Mouse (Mus musculus) embryonic facial prominence, embryonic 11.5 days (tissue): Measurements from ENCODE around the gene Fbxo42. TPM values are rescaled to one million over a fixed set of nuclear protein-coding genes. Genes with fewer than 3 reads are reported as not detected.

Experiments used
- ATAC-seq: fragments of 200-750 bp; cut with Nextera tagmentation; replicated peaks from 2 replicates; pipeline ENCODE4 v1.8.0; 2017; ENCODE audit warnings: low read depth; ENCODE audit not compliant: insufficient number of reproducible peaks, low FRiP score, low TSS enrichment
- DNase-seq: peaks from one replicate; pipeline ENCODE4 v3.0.0-alpha.2; 2015; ENCODE audit warnings: low spot score
- H3K27ac ChIP-seq: fragments of 300-500 bp; sonication (generic); replicated peaks from 2 replicates; pipeline ENCODE4 v1.5.1; 2014; ENCODE audit warnings: mild to moderate bottlenecking, low read depth, low read length, control low read depth
- H3K27me3 ChIP-seq: fragments of 300-500 bp; sonication (generic); 2 replicates; pipeline ENCODE4 v1.6.1; 2014; ENCODE audit warnings: mild to moderate bottlenecking, low read length, moderate library complexity, mixed read lengths; ENCODE audit not compliant: control insufficient read depth, insufficient read depth
- H3K36me3 ChIP-seq: fragments of 300-500 bp; sonication (generic); replicated peaks from 2 replicates; pipeline ENCODE4 v1.6.1; 2014; ENCODE audit warnings: low read depth, mild to moderate bottlenecking, low read length, moderate library complexity, mixed read lengths; ENCODE audit not compliant: control insufficient read depth, insufficient read depth
- H3K4me1 ChIP-seq: fragments of 300-500 bp; sonication (generic); 2 replicates; pipeline ENCODE4 v1.6.1; 2014; ENCODE audit warnings: low read length, mixed read lengths; ENCODE audit not compliant: control insufficient read depth, insufficient read depth
- H3K4me2 ChIP-seq: fragments of 300-500 bp; sonication (generic); 2 replicates; pipeline ENCODE4 v1.6.1; 2014; ENCODE audit warnings: low read depth, mild to moderate bottlenecking, control low read depth, low read length, moderate library complexity
- H3K4me3 ChIP-seq: fragments of 300-500 bp; sonication (generic); 2 replicates; pipeline ENCODE4 v1.5.1; 2014; ENCODE audit warnings: low read depth, low read length, control low read depth
- H3K9ac ChIP-seq: fragments of 300-500 bp; sonication (generic); replicated peaks from 2 replicates; pipeline ENCODE4 v1.6.1; 2014; ENCODE audit warnings: mild to moderate bottlenecking, control low read depth, low read length
- H3K9me3 ChIP-seq: fragments of 300-500 bp; sonication (generic); replicated peaks from 2 replicates; pipeline ENCODE4 v1.6.1; 2016; ENCODE audit warnings: mild to moderate bottlenecking, low read length, inconsistent platforms, mixed read lengths; ENCODE audit not compliant: control insufficient read depth
- whole genome bisulfite sequencing: fragments of 180-500 bp; shearing (Covaris S2); extraction: QIAGEN DNeasy Blood & Tissue Kit; methylation state at CpG from one replicate; pipeline ENCODE4 v1.1.7; 2014; 5-methylcytosine and 5-hydroxymethylcytosine counted together
- polyA plus RNA-seq: library from polyadenylated mRNA; unstranded; fragments of >200 nt; fragmentation: Nextera tagmentation; extraction: Ambion mirVana; gene quantifications from 2 replicates; pipeline ENCODE4 v1.2.1, GENCODE M21; 2014

Fbxo42 gene
- polyA plus RNA-seq, 1 experiment from 2014 or later, result 25.2 TPM

- 85% methylated on average over 6 of the region's 6 CpGs for WGBS
- Histone ChIP-seq H3K36me3 (peaks cover 6% of the 10 kb centered on the region), H3K9ac (no peak overlapping the region), H3K4me2 (no peak overlapping the region), H3K27ac (no peak overlapping the region), H3K27me3 (no peaks in the 10 kb centered on the region), H3K9me3 (no peaks in the 10 kb centered on the region), H3K4me3 (no peak overlapping the region), H3K4me1 (no peaks in the 10 kb centered on the region)
- ATAC-seq, result no peak
- no peak for DNase-seq
These were observed 33.2 kb upstream of the Fbxo42 start for GRCm38 (mm10) chr4:141114521-141114981.

GRCm38 (mm10) chr4:141115398-141115797 is 32.3 kb upstream of the Fbxo42 start:
- Histone ChIP-seq H3K9ac (no peak overlapping the region), H3K27ac (no peak overlapping the region), H3K4me2 (no peak overlapping the region), H3K27me3 (no peaks in the 10 kb centered on the region), H3K9me3 (no peaks in the 10 kb centered on the region), H3K4me1 (no peaks in the 10 kb centered on the region), H3K36me3 (peaks cover 6% of the 10 kb centered on the region), H3K4me3 (no peak overlapping the region)
- WGBS, result 74% methylated on average over 8 of the region's 8 CpGs
- ATAC-seq (no peak), DNase-seq (no peak)

DNA sequence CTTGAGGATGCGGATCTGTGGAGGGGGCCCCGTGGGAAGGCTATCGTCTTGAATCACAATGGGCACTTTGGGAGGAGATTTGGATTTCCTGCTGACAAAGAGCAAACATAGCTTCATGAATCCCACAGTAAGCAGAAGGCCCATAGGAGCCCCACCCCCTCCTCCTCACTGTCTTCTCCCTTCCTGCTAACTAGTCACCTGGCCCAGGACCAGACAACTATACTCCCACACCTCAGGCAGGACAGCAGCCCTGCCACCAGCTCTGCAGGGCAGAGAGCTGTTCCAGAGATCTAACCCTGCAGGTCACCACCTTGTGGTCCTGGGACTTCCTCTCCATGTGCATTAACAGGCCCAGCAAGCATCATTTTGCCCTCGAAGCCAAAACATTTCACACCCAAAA is 29.0 kb upstream of the Fbxo42 start:
- Histone ChIP-seq H3K27ac (no peak overlapping the region), H3K27me3 (no peaks in the 10 kb centered on the region), H3K4me2 (no peak overlapping the region), H3K9me3 (no peaks in the 10 kb centered on the region), H3K36me3 (peaks cover 2% of the 10 kb centered on the region), H3K4me1 (no peaks in the 10 kb centered on the region), H3K9ac (no peak overlapping the region), H3K4me3 (no peak overlapping the region)
- WGBS, result 89% methylated on average over 4 of the region's 4 CpGs
- DNase-seq (no peak), ATAC-seq (no peak)

DNA sequence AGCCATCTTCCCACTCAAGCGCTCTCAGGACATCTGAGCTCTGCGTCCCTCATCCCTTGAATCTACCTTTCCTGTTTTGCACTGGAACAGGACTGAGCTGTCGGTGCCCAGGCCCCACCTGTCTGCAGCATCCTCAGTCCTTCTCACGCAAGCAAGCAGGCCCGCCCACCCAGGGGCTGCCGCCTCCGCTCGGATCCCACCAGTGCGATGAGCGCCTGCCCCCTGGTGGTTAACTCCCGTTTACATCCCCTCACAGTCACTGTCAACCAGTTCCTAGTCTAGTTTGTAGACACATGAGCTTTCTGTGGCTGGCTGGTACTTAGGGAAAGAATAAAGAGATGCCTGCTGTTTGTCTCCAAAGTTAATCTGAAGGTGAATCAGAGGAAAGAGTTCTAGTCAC is 27.0 kb upstream of the Fbxo42 start:
- 25% methylated on average over 11 of the region's 11 CpGs for WGBS
- H3K27ac ChIP-seq, result no peak overlapping the region
- H3K36me3 ChIP-seq, result peaks cover 2% of the 10 kb centered on the region
- no peaks in the 10 kb centered on the region for H3K9me3 ChIP-seq
- H3K9ac ChIP-seq, result no peak overlapping the region
- no peaks in the 10 kb centered on the region for H3K27me3 ChIP-seq
- peak; percentile 46; the same call in 1 of the 2 replicates for ATAC-seq
- no peak overlapping the region for H3K4me2 ChIP-seq
- DNase-seq, result peak; percentile 80
- H3K4me3 ChIP-seq, result no peak overlapping the region
- no peaks in the 10 kb centered on the region for H3K4me1 ChIP-seq

- DNase-seq, result no peak
- Histone ChIP-seq H3K27me3 (no peaks in the 10 kb centered on the region), H3K4me3 (no peak overlapping the region), H3K27ac (no peak overlapping the region), H3K9ac (no peak overlapping the region), H3K36me3 (peaks cover 2% of the 10 kb centered on the region; the same call in 1 of the 2 replicates), H3K9me3 (no peaks in the 10 kb centered on the region), H3K4me2 (no peak overlapping the region), H3K4me1 (no peaks in the 10 kb centered on the region)
- 84% methylated on average over 7 of the region's 7 CpGs for WGBS
- no peak for ATAC-seq
These were observed 25.1 kb upstream of the Fbxo42 start for GRCm38 (mm10) chr4:141122663-141123062.

GRCm38 (mm10) chr4:141123065-141123464 is 24.6 kb upstream of the Fbxo42 start:
- DNase-seq, result no peak
- Histone ChIP-seq H3K27ac (no peak overlapping the region), H3K27me3 (no peaks in the 10 kb centered on the region), H3K9me3 (no peaks in the 10 kb centered on the region), H3K4me2 (no peak overlapping the region), H3K9ac (no peak overlapping the region), H3K36me3 (peaks cover under 1% of the 10 kb centered on the region; the same call in 1 of the 2 replicates), H3K4me3 (no peak overlapping the region), H3K4me1 (no peaks in the 10 kb centered on the region)
- no peak for ATAC-seq
- 43% methylated on average over 1 of the region's 1 CpGs for WGBS

DNA sequence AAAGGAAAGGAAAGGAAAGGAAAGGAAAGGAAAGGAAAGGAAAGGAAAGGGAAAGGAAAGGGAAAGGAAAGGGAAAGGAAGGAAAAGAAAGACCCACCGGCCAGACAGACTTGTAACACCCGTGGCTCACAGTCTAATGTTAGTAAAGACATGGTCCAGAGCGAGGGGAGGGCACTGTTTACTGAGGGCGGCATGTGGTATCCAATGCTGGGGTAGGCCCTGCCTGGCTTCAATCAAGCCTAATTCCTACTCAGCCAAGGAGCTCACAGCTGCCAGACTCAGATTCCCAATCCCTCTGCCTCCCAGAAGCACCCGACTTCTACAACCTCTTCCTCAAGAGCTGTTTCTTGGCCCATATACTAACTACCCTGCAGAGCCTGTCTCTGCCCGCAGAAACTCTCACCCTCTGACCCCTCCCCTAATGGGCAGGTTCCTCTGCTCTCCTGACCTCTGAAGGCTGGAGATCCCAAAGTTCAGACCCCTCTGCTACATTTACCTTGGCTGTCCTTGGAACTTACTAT is 18.5 kb upstream of the Fbxo42 start:
- H3K9ac ChIP-seq, result no peak overlapping the region
- peaks cover 5% of the 10 kb centered on the region; the same call in 1 of the 2 replicates for H3K4me1 ChIP-seq
- H3K36me3 ChIP-seq, result no peaks in the 10 kb centered on the region
- H3K27ac ChIP-seq, result no peak overlapping the region
- ATAC-seq (no peak), DNase-seq (peak; percentile 49)
- 55% methylated on average over 6 of the region's 6 CpGs for WGBS
- H3K4me3 ChIP-seq, result no peak overlapping the region
- H3K27me3 ChIP-seq, result no peaks in the 10 kb centered on the region
- no peaks in the 10 kb centered on the region for H3K9me3 ChIP-seq
- H3K4me2 ChIP-seq, result no peak overlapping the region

GRCm38 (mm10) chr4:141130704-141131342 is 16.9 kb upstream of the Fbxo42 start:
- Histone ChIP-seq H3K9me3 (no peaks in the 10 kb centered on the region), H3K4me2 (no peak overlapping the region), H3K27ac (no peak overlapping the region), H3K27me3 (no peaks in the 10 kb centered on the region), H3K4me3 (no peak overlapping the region), H3K4me1 (peaks cover 5% of the 10 kb centered on the region; the same call in 1 of the 2 replicates), H3K9ac (no peak overlapping the region; the same call in 1 of the 2 replicates), H3K36me3 (no peaks in the 10 kb centered on the region)
- no peak for DNase-seq
- ATAC-seq, result no peak
- 75% methylated on average over 6 of the region's 6 CpGs for WGBS
